Mouse (Mus musculus) liver, embryonic 14.5 days (tissue): ENCODE measurements around the gene Ptpdc1.

Experiments
- CTCF ChIP-seq: IDR thresholded peaks from 2 replicates; pipeline ENCODE4 v1.5.1; 2016; ENCODE audit warnings: antibody characterized with exemption, low read depth, control low read depth
- EP300 ChIP-seq: IDR thresholded peaks from 2 replicates; pipeline ENCODE4 v1.6.1; 2016; ENCODE audit warnings: antibody characterized with exemption, low read depth

GRCm38 (mm10) chr13:48651132-48652065 lies 25.9 kb upstream of the Ptpdc1 start:
- TF ChIP-seq CTCF (no peak), EP300 (peak; percentile 59)
